Mouse (Mus musculus) embryo, embryonic 11.5 days (tissue): Measurements from ENCODE around the gene Hoxd9.

Experiments used
- DNase-seq: peaks from one replicate; pipeline ENCODE4 v3.0.0-alpha.2; 2012; ENCODE audit warnings: low read depth, low spot score

The Hoxd9 gene

GRCm38 (mm10) chr2:74698201-74699052, 900 bp downstream of the Hoxd9 start:
- no peak for DNase-seq

GRCm38 (mm10) chr2:74699053-74699430, 1.5 kb downstream of the Hoxd9 start:
- DNase-seq, result no peak

GRCm38 (mm10) chr2:74699664-74700545, 2.4 kb downstream of the Hoxd9 start:
- no peak for DNase-seq

DNA sequence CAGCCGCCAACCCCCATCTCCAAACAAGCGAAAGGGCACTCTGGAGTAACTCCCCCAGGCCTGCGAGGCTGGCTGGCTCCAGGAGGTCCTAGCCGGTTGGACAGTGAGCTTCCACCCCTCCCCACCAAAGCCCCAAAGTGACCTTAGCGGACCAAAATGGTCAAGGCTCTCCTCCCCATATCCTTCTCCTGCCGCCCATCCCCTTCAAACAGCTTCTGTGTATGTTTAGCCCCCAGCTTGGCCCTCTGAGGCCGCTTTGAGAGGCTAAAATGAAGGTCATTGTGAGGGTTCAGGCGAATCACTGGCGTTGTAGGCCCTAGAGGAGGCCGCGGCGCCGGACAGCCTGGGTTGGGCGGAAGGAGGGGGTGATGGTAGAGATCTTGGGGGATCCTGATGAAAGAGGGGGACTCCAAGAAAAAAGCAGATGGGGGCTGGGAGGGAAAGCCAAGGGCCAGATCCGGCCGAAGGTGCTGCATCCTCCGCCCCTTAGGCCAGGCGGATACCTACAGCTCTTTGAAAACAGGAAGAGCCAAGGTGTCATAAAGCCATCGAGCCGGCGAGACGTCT, 3.1 kb downstream of the Hoxd9 start:
- DNase-seq, result no peak

GRCm38 (mm10) chr2:74701949-74702819, 4.7 kb downstream of the Hoxd9 start:
- DNase-seq, result no peak

DNA sequence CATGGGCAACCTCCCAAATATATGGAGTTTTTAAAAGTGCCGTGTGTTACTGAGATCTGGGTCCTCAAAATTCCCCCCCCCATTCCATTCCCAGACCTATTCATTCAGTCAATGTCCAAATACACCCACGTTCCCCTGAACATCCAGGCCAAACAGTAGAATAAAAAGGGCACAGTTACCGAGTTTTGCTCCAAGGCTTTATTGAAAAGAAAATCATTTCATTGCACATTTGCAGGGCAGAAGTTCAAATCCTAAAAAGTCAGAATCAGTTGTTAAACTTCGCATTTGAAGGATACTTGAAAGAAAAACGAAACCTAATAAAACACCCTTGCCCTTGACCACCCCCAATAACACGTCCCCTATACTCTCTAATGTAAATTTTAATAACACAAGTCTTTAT, 5.3 kb downstream of the Hoxd9 start:
- no peak for DNase-seq

DNA sequence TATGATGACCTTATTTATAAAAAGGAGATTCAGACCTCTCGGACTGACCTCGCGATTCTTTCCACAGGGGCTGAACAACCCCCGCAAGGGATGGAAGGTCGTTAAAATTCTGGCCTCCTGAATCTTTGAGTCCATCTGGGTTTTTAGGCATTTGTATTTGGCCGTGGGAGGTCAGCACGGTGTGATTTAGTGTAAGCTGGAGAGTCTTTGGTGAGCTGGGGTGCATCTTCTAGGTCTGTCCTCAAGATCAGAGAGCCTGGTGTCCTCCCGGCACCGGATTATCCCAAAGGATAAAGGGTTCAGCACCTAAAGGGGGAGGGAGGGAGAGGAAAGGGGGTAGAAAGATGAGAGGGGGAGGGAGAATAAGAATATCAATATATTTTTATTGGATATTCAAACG, 5.8 kb downstream of the Hoxd9 start:
- DNase-seq, result no peak

DNA sequence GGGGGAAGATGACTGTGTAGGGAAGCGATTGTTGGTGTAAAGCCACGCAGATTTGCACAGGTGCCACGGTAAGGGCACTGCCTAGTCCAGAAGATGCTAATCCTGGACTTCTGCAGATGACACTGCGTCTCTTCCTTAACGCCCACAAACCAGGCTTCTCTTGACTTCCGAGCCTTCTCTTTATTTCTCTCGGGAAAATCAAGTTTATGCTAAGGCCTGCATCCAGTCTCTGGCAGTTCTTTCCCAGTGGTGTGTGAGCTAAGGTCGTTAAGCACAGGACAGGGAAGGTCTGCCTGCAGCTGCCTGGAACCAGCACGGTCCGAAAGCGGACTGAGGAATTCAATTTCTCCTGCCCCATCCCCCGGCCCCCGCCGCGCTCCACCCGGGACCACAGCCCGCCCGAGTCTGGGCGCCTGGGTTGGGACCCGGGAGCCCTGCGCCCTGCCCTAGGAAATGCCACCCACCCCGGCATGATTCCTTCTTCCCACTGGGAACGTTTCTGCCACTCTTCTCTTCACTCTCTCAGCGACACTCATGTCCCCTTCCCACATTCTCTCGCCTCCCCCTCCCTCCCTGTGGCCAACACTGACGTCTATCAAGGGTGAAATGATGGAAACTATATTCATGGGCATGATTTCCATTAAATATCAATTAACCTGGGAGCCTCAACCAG, 6.3 kb downstream of the Hoxd9 start:
- no peak for DNase-seq

DNA sequence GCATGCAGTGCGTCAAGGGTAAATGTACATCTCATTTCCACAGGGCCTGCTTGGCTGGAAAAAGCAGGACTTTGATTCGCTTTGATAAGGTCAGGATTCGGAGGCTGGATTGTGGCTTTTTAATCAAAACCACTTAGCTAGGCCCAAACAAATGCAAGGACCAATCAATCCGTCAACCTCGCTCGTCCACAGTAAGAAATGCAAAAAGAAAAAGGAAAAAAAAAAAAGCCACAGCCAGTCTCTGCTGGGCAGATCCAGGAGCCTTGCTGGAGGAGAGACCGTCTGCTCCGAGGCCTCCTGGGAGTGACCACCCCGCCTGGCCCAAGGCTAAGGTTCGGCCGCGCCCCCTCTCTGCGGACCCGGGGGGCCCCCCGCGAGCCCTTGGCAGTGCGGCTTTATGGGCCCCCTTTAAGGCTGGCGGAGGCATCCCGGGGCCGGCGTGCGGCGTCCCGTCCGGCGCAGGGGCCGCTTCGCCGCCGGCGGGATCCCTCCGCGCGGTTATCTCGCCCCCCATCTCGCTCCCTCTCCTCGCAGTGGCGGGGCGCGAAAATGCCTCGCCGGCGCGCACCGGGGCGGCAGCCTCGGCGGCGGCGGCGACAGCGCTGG, 7.0 kb downstream of the Hoxd9 start, which contains the start of gene Hoxd8:
Gene Hoxd8, plus strand, starts transcription at position 223 of the 606 bp plus-strand sequence.
- no peak for DNase-seq

DNA sequence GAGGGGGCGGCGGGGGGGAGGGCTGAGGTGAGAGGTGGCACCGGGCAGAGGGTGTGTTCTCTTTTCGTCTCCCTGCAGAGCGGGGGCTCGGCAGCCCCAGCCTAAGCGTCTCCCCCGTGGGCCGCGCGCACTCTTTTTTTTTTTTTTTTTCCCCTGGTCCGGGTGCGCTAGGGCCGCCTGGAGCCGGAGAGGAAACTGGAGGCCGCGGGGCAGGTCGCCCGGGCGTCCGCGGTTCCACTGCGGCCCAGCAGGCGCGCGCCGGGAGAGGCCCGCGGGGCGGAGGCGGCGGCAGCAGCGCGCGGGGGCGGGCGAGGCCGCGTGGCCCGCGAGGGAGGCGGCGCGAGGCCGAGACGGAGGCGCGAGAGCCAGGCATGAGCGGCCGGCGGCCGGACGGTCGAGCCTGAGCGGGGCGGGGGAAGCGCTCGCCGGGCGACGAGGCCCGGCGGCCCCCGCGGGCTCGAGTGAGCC, 7.5 kb downstream of the Hoxd9 start:
- DNase-seq, result no peak

GRCm38 (mm10) chr2:74705467-74706089, 8.1 kb downstream of the Hoxd9 start:
- no peak for DNase-seq

DNA sequence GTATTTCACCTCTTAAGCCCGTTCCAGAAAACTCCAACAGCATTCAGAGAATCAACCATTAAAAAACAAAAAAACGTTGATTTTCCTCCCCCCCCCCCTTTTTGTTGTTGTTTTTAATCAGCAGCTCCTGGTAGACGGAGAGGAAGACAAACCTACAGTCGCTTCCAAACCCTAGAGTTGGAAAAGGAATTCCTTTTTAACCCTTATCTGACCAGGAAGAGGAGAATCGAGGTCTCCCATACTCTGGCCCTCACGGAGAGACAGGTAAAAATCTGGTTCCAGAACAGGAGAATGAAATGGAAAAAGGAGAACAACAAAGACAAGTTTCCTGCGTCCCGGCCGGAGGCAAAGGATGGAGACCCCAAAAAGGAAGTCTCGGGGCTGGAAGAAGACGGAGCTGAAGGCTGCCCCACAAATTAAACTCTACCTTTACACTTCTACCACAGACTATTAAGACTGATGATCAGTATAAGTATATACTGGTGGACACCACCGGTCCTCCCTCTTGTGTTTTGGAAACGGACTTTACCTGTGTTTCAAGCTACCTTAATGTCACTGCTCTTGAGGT, 8.9 kb downstream of the Hoxd9 start:
- DNase-seq, result no peak

DNA sequence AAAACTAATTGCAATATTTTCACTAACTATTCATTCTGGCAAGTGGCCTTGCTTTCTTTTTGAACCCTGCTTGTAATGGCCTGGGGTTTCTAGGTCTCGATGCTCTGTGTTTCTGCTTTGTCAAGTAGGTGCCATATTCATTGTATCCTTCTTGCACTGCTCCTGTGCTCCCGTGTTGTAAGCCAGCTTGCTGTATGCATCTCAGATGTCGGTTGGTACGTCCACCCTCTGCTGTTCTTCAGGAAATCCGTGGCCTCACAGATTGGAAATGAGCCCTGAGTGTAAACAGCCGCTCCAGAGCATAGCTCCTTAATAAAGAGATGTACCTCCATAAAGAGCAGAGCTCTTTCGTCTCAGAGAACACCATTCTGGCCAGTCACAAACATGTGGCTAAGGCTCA, 10.1 kb downstream of the Hoxd9 start:
- no peak for DNase-seq

GRCm38 (mm10) chr2:74708676-74709075, 11.1 kb downstream of the Hoxd9 start:
- no peak for DNase-seq

- DNase-seq, result no peak
Observed at GRCm38 (mm10) chr2:74709465-74710419, 12.2 kb downstream of the Hoxd9 start.

DNA sequence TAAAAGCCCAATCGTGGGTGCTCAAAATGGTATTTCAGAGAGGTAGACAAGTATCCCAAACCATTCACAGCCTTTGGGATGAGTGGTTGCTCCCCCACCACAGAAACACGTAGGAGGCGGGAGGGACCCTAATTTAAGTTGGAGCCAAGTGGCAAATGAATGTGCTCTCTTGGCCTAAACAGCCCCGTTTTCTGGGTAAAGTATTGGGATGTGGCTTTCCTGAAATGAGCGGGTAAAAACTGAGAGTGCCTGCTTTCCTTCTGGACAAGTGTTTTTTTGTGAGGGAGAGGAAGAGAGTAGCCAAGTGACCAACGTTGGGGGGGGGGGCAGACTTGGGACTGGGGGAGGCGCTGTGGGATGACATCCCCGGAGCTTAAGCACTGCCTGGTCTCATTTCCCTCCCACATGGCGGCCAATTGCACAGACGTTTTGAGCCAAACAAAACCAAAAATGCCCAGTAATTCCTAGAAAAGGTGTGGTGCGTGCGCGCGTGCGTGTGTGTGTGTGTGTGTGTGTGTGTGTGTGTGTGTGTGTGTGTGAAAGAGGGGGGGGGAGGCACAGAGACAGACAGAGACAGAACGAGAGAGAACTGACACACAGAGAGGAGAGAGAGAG, 13.5 kb downstream of the Hoxd9 start:
- DNase-seq, result no peak

- no peak for DNase-seq
Observed at GRCm38 (mm10) chr2:74711721-74712621, 14.4 kb downstream of the Hoxd9 start, which contains the start of the genes Hoxd3 and Hoxd4. TSS of gene Hoxd3 (plus strand) at chr2:74711927. TSS of gene Hoxd4 (plus strand) at chr2:74711929.
